Mouse (Mus musculus) midbrain, embryonic 15.5 days (tissue): ENCODE results near the gene Pik3cd. TPM values are rescaled to one million over a fixed set of nuclear protein-coding genes. Genes with fewer than 3 reads are reported as not detected.
"Not testable (repeated sequence)": the region's sequence is repeated elsewhere in the genome, so short reads cannot be mapped to it uniquely, and the experiment has no call there.

ENCODE experiments used
- ATAC-seq: fragments of 200-750 bp; cut with Nextera tagmentation; replicated peaks from 2 replicates; pipeline ENCODE4 v1.8.0; 2017; ENCODE audit warnings: moderate TSS enrichment
- H3K27ac ChIP-seq: fragments of 300-500 bp; sonication (generic); 2 replicates; pipeline ENCODE4 v1.5.1; 2015; ENCODE audit warnings: mild to moderate bottlenecking, inconsistent platforms
- H3K27me3 ChIP-seq: fragments of 300-500 bp; sonication (generic); replicated peaks from 2 replicates; pipeline ENCODE4 v1.6.1; 2015; ENCODE audit warnings: inconsistent platforms
- H3K36me3 ChIP-seq: fragments of 300-500 bp; sonication (generic); replicated peaks from 2 replicates; pipeline ENCODE4 v1.6.1; 2015; ENCODE audit warnings: inconsistent platforms
- H3K4me1 ChIP-seq: fragments of 300-500 bp; sonication (generic); 2 replicates; pipeline ENCODE4 v1.6.1; 2015; ENCODE audit warnings: inconsistent platforms
- H3K4me2 ChIP-seq: fragments of 300-500 bp; sonication (generic); 2 replicates; pipeline ENCODE4 v1.6.1; 2015; ENCODE audit warnings: inconsistent platforms, mild to moderate bottlenecking, moderate library complexity
- H3K4me3 ChIP-seq: fragments of 300-500 bp; sonication (generic); 2 replicates; pipeline ENCODE4 v1.5.1; 2015; ENCODE audit warnings: mild to moderate bottlenecking, inconsistent platforms
- H3K9ac ChIP-seq: fragments of 300-500 bp; sonication (generic); 2 replicates; pipeline ENCODE4 v1.6.1; 2015; ENCODE audit warnings: mild to moderate bottlenecking, inconsistent platforms
- H3K9me3 ChIP-seq: fragments of 300-500 bp; sonication (generic); 2 replicates; pipeline ENCODE4 v1.6.1; 2016; ENCODE audit warnings: inconsistent platforms
- WGBS: fragments of 180-500 bp; shearing (Covaris S2); methylation state at CpG from one replicate; pipeline ENCODE4 v1.1.7; 2015; ENCODE audit warnings: mixed read lengths; 5-methylcytosine and 5-hydroxymethylcytosine counted together
- polyA plus RNA-seq: library from polyadenylated mRNA; unstranded; fragments of >200 nt; fragmentation: Nextera tagmentation; extraction: Ambion mirVana; gene quantifications from 2 replicates; pipeline ENCODE4 v1.2.1, GENCODE M21; 2015

The Pik3cd gene
- polyA plus RNA-seq: 14.0 and 15.5 TPM in 2 replicates

DNA sequence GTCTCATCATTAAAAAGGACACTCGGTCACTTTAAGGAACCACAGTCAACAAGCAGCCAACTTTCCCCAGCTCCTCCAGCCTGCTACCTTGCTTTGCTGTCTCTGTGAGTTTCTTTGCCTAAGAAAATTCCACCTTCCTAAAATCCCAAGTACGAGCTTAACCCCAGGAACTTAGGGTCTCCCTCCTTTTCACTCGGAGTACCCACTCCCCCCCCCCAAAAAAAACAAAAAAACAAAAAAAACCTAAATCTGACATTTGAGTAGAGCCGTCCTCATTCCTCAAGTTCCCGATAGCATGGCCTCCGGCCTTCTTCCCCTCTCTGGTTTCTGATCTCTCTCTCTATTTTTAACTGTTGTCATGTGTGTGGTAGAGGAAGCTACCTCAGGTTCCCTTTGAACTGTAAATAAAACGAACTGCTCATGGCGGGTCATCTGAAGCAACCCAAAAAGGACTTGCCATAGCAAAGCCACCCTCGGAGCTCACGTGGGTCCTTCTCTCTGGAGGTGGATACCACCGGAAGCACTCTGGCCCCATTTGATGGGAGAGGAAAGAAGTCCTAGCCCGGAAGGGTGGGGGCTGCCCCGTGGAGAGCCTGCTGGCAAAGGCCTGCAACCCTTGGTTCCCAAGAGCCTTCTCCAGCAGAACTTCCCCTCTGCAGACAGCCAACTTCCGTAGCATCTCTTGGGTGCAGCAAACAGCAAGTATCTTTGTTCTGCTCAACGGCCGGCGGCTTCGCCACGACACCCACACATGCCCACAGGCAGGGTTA lies at the start of gene Pik3cd:
Gene Pik3cd (minus strand): TSS at position 362 of the 770 bp plus-strand sequence.
- ATAC-seq: no peak
- WGBS: 77% methylated on average over 19 of the region's 19 CpGs
- Histone ChIP-seq H3K4me3 (no peak within 1 kb of the TSS), H3K27ac (no peak within 1 kb of the TSS), H3K4me2 (no peak within 1 kb of the TSS), H3K36me3 (no peaks in the 10 kb centered on the region), H3K9me3 (no peaks in the 10 kb centered on the region), H3K4me1 (peaks cover 10% of the 10 kb centered on the region), H3K27me3 (peaks cover 20% of the 10 kb centered on the region), H3K9ac (no peak within 1 kb of the TSS)

GRCm38 (mm10) chr4:149750671-149751070 lies 48.3 kb upstream of the Pik3cd start:
- ATAC-seq: no peak
- WGBS: 27% methylated on average over 5 of the region's 5 CpGs
- 0 out of 2 replicates have a peak, but pooled peaks cover 4% of the 10 kb centered on the region for H3K27me3 ChIP-seq
- H3K4me3 ChIP-seq: no peak overlapping the region
- no peak overlapping the region for H3K9ac ChIP-seq
- no peaks in the 10 kb centered on the region for H3K9me3 ChIP-seq
- no peak overlapping the region for H3K4me2 ChIP-seq
- H3K36me3 ChIP-seq: peaks cover 8% of the 10 kb centered on the region; the same call in 1 of the 2 replicates
- H3K4me1 ChIP-seq: peaks cover 3% of the 10 kb centered on the region; the same call in 1 of the 2 replicates
- H3K27ac ChIP-seq: no peak overlapping the region

GRCm38 (mm10) chr4:149749663-149750015 lies 47.3 kb upstream of the Pik3cd start:
- H3K36me3 ChIP-seq, H3K4me1 ChIP-seq, H3K9ac ChIP-seq, H3K4me2 ChIP-seq, ATAC-seq, H3K27ac ChIP-seq, H3K4me3 ChIP-seq, H3K9me3 ChIP-seq, H3K27me3 ChIP-seq: not testable (repeated sequence)
- WGBS: 92% methylated on average over 3 of the region's 3 CpGs

GRCm38 (mm10) chr4:149749003-149749662 lies 46.8 kb upstream of the Pik3cd start:
- Histone ChIP-seq H3K27ac (no peak overlapping the region), H3K27me3 (0 out of 2 replicates have a peak, but pooled peaks cover 4% of the 10 kb centered on the region), H3K36me3 (peaks cover 8% of the 10 kb centered on the region; the same call in 1 of the 2 replicates), H3K4me1 (peaks cover 3% of the 10 kb centered on the region; the same call in 1 of the 2 replicates), H3K9me3 (no peaks in the 10 kb centered on the region), H3K9ac (no peak overlapping the region), H3K4me2 (no peak overlapping the region), H3K4me3 (no peak overlapping the region)
- 86% methylated on average over 18 of the region's 18 CpGs for WGBS
- ATAC-seq: no peak

GRCm38 (mm10) chr4:149744119-149744518 lies 41.7 kb upstream of the Pik3cd start:
- peaks cover 10% of the 10 kb centered on the region; the same call in 1 of the 2 replicates for H3K36me3 ChIP-seq
- ATAC-seq: no peak
- H3K4me3 ChIP-seq: no peak overlapping the region
- 81% methylated on average over 7 of the region's 7 CpGs for WGBS
- H3K27me3 ChIP-seq: no peaks in the 10 kb centered on the region
- no peak overlapping the region for H3K9ac ChIP-seq
- no peaks in the 10 kb centered on the region for H3K4me1 ChIP-seq
- no peak overlapping the region for H3K4me2 ChIP-seq
- H3K27ac ChIP-seq: no peak overlapping the region
- no peaks in the 10 kb centered on the region for H3K9me3 ChIP-seq

- H3K4me3 ChIP-seq: no peak overlapping the region
- no peak for ATAC-seq
These were observed 39.7 kb upstream of the Pik3cd start for GRCm38 (mm10) chr4:149742011-149742530.

DNA sequence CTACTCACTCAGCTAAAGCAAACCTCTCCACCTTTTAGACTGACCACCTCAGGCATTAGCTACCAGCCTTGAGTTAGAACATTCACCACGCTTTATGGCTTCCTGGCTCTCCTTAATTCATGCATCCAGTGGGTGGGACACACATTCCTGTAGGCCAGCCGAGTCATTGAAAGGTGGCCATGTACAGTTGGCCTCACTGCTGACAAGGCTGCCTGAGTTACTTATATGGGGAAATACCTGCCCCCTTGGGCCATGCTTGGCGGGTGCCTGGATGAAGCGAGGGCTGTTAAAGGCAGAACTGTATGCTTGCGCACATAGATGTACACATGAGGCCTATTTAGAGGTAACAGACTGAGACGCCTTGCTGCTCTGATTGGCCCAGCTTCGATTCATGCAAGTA lies 37.9 kb upstream of the Pik3cd start:
- 92% methylated on average over 7 of the region's 7 CpGs for WGBS
- no peak for ATAC-seq
- Histone ChIP-seq H3K4me3 (no peak overlapping the region), H3K27me3 (no peaks in the 10 kb centered on the region), H3K27ac (no peak overlapping the region), H3K36me3 (peaks cover 6% of the 10 kb centered on the region; the same call in 1 of the 2 replicates), H3K4me2 (no peak overlapping the region), H3K9ac (no peak overlapping the region), H3K4me1 (peaks cover 25% of the 10 kb centered on the region), H3K9me3 (no peaks in the 10 kb centered on the region)

More at GRCm38 (mm10) chr4:149742011-149742530, 39.7 kb upstream of the Pik3cd start:
- Histone ChIP-seq H3K36me3 (peaks cover 10% of the 10 kb centered on the region; the same call in 1 of the 2 replicates), H3K9me3 (no peaks in the 10 kb centered on the region), H3K4me2 (no peak overlapping the region), H3K9ac (no peak overlapping the region), H3K27ac (no peak overlapping the region), H3K4me1 (peaks cover 7% of the 10 kb centered on the region), H3K27me3 (no peaks in the 10 kb centered on the region)
- WGBS: 94% methylated on average over 14 of the region's 14 CpGs

GRCm38 (mm10) chr4:149739478-149739877 lies 37.1 kb upstream of the Pik3cd start:
- Histone ChIP-seq H3K4me1 (peaks cover 33% of the 10 kb centered on the region), H3K4me3 (no peak overlapping the region), H3K9me3 (no peaks in the 10 kb centered on the region), H3K4me2 (no peak overlapping the region), H3K27ac (no peak overlapping the region), H3K9ac (no peak overlapping the region), H3K27me3 (no peaks in the 10 kb centered on the region), H3K36me3 (peaks cover 6% of the 10 kb centered on the region; the same call in 1 of the 2 replicates)
- 88% methylated on average over 5 of the region's 5 CpGs for WGBS
- no peak for ATAC-seq

- peak within 1 kb of the TSS; percentile 86 for H3K9ac ChIP-seq
- peak within 1 kb of the TSS; percentile 85 for H3K27ac ChIP-seq
- peak within 1 kb of the TSS; percentile 91 for H3K4me3 ChIP-seq
- WGBS: under 1% methylated on average over 79 of the region's 97 CpGs
- H3K27me3 ChIP-seq: no peaks in the 10 kb centered on the region
- peaks cover 51% of the 10 kb centered on the region for H3K4me1 ChIP-seq
- H3K36me3 ChIP-seq: peaks cover 6% of the 10 kb centered on the region; the same call in 1 of the 2 replicates
- peak; percentile 93 for ATAC-seq
- H3K9me3 ChIP-seq: no peaks in the 10 kb centered on the region
- peak within 1 kb of the TSS; percentile 91 for H3K4me2 ChIP-seq
These were observed 35.3 kb upstream of the Pik3cd start, which contains the start of gene Tmem201 for GRCm38 (mm10) chr4:149737383-149738324. Gene Tmem201 (minus strand): TSS chr4:149738044.

DNA sequence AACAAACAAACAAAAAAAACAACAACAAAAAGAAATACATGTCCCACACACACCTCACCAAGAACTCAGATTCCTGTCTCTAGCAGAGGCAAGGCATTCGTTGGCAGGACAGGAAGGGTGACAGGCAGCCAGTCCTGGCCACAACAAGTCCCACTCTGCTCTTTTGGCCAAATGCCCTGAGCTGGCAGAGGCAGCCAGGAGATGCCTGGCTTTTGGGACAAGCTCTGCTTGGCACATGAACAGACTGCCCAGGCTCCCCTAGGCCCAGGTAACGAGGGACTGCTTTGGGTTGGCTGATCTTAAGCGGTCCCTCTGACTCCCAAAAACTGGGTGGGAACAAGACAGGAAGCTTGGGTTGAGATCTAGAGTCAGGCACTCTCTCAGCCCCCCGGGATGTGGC lies 34.2 kb upstream of the Pik3cd start:
- H3K27me3 ChIP-seq: no peaks in the 10 kb centered on the region
- ATAC-seq: no peak
- peaks cover 55% of the 10 kb centered on the region for H3K4me1 ChIP-seq
- H3K4me3 ChIP-seq: peak overlapping the region; percentile 91
- no peak overlapping the region for H3K27ac ChIP-seq
- peak overlapping the region; percentile 86 for H3K9ac ChIP-seq
- WGBS: 46% methylated on average over 4 of the region's 4 CpGs
- no peaks in the 10 kb centered on the region for H3K9me3 ChIP-seq
- H3K4me2 ChIP-seq: peak overlapping the region; percentile 91
- peaks cover 4% of the 10 kb centered on the region; the same call in 1 of the 2 replicates for H3K36me3 ChIP-seq

- 74% methylated on average over 5 of the region's 5 CpGs for WGBS
- peak overlapping the region; percentile 91 for H3K4me2 ChIP-seq
- 0 out of 2 replicates have a peak overlapping the region, but pooled peaks have one; percentile 14 for H3K9ac ChIP-seq
- ATAC-seq: no peak
- no peak overlapping the region for H3K27ac ChIP-seq
- H3K4me1 ChIP-seq: peaks cover 55% of the 10 kb centered on the region
- no peaks in the 10 kb centered on the region for H3K36me3 ChIP-seq
- H3K4me3 ChIP-seq: no peak overlapping the region
- no peaks in the 10 kb centered on the region for H3K27me3 ChIP-seq
- no peaks in the 10 kb centered on the region for H3K9me3 ChIP-seq
These were observed 33.4 kb upstream of the Pik3cd start for GRCm38 (mm10) chr4:149735624-149736250.
